Mouse (Mus musculus) kidney, embryonic 16.5 days (tissue): ENCODE results near the gene Prkag1. TPM values are rescaled to one million over a fixed set of nuclear protein-coding genes. Genes with fewer than 3 reads are reported as not detected.

Experiments
- ATAC-seq: fragments of 200-750 bp; cut with Nextera tagmentation; 2 replicates; pipeline ENCODE4 v1.8.0; 2017; ENCODE audit warnings: moderate TSS enrichment; ENCODE audit not compliant: low FRiP score, low TSS enrichment
- H3K27ac ChIP-seq: fragments of 300-500 bp; sonication (generic); 2 replicates; pipeline ENCODE4 v1.5.1; 2014; ENCODE audit warnings: low read length
- H3K27me3 ChIP-seq: fragments of 300-500 bp; sonication (generic); 2 replicates; pipeline ENCODE4 v1.6.1; 2014; ENCODE audit warnings: low read length, control low read depth, mixed read lengths; ENCODE audit not compliant: insufficient read depth
- H3K36me3 ChIP-seq: fragments of 300-500 bp; sonication (generic); 2 replicates; pipeline ENCODE4 v1.6.1; 2014; ENCODE audit warnings: low read length, control low read depth, mixed read lengths; ENCODE audit not compliant: insufficient read depth
- H3K4me1 ChIP-seq: fragments of 300-500 bp; sonication (generic); 2 replicates; pipeline ENCODE4 v1.6.1; 2014; ENCODE audit warnings: low read length, control low read depth, mixed read lengths; ENCODE audit not compliant: insufficient read depth
- H3K4me2 ChIP-seq: fragments of 300-500 bp; sonication (generic); replicated peaks from 2 replicates; pipeline ENCODE4 v1.6.1; 2014; ENCODE audit warnings: low read depth, low read length
- H3K4me3 ChIP-seq: fragments of 300-500 bp; sonication (generic); 2 replicates; pipeline ENCODE4 v1.5.1; 2014; ENCODE audit warnings: mild to moderate bottlenecking, low read length
- H3K9ac ChIP-seq: fragments of 300-500 bp; sonication (generic); replicated peaks from 2 replicates; pipeline ENCODE4 v1.6.1; 2014; ENCODE audit warnings: low read length
- H3K9me3 ChIP-seq: fragments of 300-500 bp; sonication (generic); 2 replicates; pipeline ENCODE4 v1.6.1; 2016; ENCODE audit warnings: low read length, control low read depth
- WGBS: fragments of 180-500 bp; shearing (Covaris S2); extraction: QIAGEN DNeasy Blood & Tissue Kit; methylation state at CpG from one replicate; pipeline ENCODE4 v1.1.7; 2014; 5-methylcytosine and 5-hydroxymethylcytosine counted together
- polyA plus RNA-seq: library from polyadenylated mRNA; unstranded; fragments of >200 nt; fragmentation: Nextera tagmentation; extraction: Ambion mirVana; gene quantifications from 2 replicates; pipeline ENCODE4 v1.2.1, GENCODE M21; 2015

Prkag1 gene
- polyA plus RNA-seq, 1 experiment from 2014 or later: 119 TPM

DNA sequence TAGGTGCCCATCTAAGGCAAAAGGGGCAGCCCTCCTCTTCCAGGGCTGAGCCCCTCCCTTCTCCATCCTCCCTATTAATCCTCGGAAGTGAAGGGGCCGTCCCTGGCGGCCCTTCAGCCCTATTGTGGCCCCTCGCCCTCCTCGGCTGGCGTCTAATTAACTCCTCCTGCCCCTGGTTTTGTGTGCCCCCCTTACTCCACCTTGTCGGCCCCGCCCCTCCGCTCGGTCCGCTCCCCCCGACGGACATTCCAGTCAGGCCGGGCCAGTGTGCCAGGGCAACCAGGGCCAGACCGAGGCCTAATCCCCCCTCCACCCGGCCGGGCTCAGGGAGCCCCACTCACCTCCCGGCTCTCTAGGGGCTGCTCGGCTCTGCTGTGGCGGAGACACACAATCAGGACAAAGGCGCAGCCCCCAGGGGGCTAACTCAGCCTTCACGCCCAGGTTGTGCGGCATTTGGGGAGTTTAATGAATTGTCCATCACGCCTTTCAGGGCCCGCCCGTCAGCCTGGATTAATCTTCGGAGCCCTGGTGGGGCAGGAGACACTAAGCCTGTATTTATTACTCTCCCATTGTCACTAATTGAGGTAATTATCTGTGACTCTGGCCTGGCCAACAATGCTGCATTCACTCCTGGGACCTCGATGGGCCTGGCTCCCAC is 33.4 kb downstream of the Prkag1 start:
- H3K27me3 ChIP-seq: peaks cover 99% of the 10 kb centered on the region
- no peak overlapping the region for H3K4me2 ChIP-seq
- H3K9me3 ChIP-seq: no peaks in the 10 kb centered on the region
- peaks cover 9% of the 10 kb centered on the region for H3K4me1 ChIP-seq
- ATAC-seq: no peak
- no peak overlapping the region for H3K9ac ChIP-seq
- H3K36me3 ChIP-seq: no peaks in the 10 kb centered on the region
- H3K4me3 ChIP-seq: no peak overlapping the region
- WGBS: 1% methylated on average over 28 of the region's 28 CpGs
- H3K27ac ChIP-seq: no peak overlapping the region

DNA sequence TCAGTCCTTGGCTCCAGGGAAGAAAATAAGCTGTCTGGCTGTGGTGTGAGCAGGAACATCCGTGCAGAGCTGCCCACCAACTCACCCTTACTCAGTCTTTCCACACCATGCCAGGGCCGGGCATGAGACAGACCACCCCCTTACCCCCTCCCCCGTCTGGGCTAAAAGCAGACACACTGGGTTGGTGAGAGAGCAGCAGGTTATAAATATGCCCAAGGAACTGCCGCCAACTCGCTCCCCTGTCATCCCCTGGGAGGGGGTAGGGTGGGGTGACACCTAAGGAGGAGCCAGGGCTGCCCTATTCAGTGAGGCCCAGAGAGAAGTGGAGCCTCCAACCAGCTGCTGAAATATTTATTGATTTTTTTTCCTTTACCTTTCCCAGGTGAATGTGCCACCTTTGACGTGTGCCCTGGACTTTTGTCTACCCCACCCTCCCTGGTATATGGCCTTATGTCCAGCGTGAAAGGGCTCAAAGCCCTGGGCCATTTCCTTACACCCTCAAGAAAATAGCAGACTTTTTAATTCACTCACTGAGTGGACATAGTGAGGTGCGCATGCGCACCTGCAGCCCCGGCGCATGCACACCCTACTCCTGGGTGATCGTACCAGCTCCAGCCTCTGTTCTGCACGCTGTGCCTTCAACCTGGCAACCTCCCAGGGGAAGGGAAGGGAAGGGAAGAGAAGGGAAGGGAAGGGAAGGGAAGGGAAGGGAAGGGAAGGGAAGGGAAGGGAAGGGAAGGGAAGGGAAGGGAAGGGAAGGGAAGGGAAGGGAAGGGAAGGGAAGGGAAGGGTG is 34.3 kb downstream of the Prkag1 start:
- Histone ChIP-seq H3K9me3 (no peaks in the 10 kb centered on the region), H3K9ac (no peak overlapping the region), H3K4me3 (no peak overlapping the region), H3K27me3 (peaks cover 99% of the 10 kb centered on the region), H3K27ac (no peak overlapping the region), H3K36me3 (no peaks in the 10 kb centered on the region), H3K4me1 (peaks cover 17% of the 10 kb centered on the region), H3K4me2 (no peak overlapping the region)
- WGBS: 2% methylated on average over 12 of the region's 13 CpGs
- ATAC-seq: no peak

- peaks cover 33% of the 10 kb centered on the region for H3K4me1 ChIP-seq
- 2% methylated on average over 13 of the region's 13 CpGs for WGBS
These were observed 38.1 kb downstream of the Prkag1 start for GRCm38 (mm10) chr15:98793141-98793698.

GRCm38 (mm10) chr15:98792233-98793020 is 38.9 kb downstream of the Prkag1 start:
- under 1% methylated on average over 74 of the region's 75 CpGs for WGBS
- H3K9me3 ChIP-seq: no peaks in the 10 kb centered on the region
- no peak overlapping the region for H3K27ac ChIP-seq
- no peaks in the 10 kb centered on the region for H3K36me3 ChIP-seq
- H3K4me3 ChIP-seq: peak overlapping the region; percentile 26
- H3K9ac ChIP-seq: no peak overlapping the region
- peaks cover 100% of the 10 kb centered on the region for H3K27me3 ChIP-seq
- H3K4me1 ChIP-seq: peaks cover 29% of the 10 kb centered on the region
- no peak for ATAC-seq
- peak overlapping the region; percentile 33 for H3K4me2 ChIP-seq

More at GRCm38 (mm10) chr15:98793141-98793698, 38.1 kb downstream of the Prkag1 start:
- Histone ChIP-seq H3K4me3 (peak overlapping the region; percentile 26; the same call in 1 of the 2 replicates), H3K9ac (no peak overlapping the region), H3K36me3 (no peaks in the 10 kb centered on the region), H3K9me3 (no peaks in the 10 kb centered on the region), H3K27ac (no peak overlapping the region), H3K4me2 (peak overlapping the region; percentile 33; the same call in 1 of the 2 replicates), H3K27me3 (peaks cover 100% of the 10 kb centered on the region)
- no peak for ATAC-seq

DNA sequence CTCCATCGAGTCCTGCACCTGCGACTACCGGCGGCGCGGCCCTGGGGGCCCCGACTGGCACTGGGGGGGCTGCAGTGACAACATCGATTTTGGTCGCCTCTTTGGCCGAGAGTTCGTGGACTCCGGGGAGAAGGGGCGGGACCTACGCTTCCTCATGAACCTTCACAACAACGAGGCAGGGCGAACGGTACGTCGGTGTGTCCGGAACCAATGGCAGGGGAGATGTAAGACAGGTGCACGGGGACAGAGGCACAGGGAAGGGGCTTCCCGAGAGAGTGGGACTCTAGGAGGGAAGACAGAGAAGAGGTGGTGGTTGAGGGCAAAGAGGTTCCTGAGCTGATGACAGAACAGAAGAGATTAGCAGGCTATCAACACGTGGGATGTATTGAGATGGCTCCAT is 39.5 kb downstream of the Prkag1 start:
- H3K4me1 ChIP-seq: peaks cover 29% of the 10 kb centered on the region
- ATAC-seq: no peak
- H3K4me2 ChIP-seq: no peak overlapping the region

DNA sequence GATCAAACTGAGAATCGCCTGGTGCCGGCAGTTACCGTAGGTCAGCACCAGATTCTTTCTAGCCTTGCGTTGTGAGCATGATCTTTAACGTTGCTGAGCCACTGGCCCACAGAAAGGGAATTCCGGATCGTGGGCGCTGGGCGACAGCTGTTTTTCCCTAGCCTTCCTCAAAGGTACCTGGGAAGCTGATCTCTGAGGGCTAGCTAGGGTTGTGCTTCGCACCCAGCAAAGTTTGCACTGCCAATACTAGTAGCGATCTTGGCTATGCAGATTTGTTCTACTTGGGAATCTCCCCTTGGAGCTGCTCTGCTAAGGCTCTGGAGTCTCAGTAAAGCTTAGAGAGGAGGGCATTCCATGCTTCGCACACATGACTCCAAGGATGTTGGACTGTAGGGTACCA is 40.1 kb downstream of the Prkag1 start:
- ATAC-seq: no peak

More for the DNA sequence above, 39.5 kb downstream of the Prkag1 start:
- WGBS: 2% methylated on average over 23 of the region's 23 CpGs
- no peaks in the 10 kb centered on the region for H3K36me3 ChIP-seq
- H3K4me3 ChIP-seq: peak overlapping the region; percentile 11; the same call in 1 of the 2 replicates
- no peak overlapping the region for H3K27ac ChIP-seq
- H3K9me3 ChIP-seq: no peaks in the 10 kb centered on the region
- no peak overlapping the region for H3K9ac ChIP-seq
- peaks cover 96% of the 10 kb centered on the region for H3K27me3 ChIP-seq

DNA sequence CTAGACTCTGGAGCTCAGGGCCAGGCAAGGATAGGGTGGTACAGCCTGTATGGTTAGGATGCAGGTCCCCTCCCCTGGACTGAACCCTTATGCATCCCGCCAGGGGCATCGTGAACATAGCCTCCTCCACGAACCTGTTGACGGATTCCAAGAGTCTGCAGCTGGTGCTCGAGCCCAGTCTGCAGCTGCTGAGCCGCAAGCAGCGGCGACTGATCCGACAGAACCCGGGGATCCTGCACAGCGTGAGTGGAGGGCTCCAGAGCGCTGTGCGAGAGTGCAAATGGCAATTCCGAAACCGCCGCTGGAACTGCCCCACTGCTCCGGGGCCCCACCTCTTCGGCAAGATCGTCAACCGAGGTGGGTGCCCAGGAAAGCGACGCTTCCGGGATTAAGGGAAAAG is 40.6 kb downstream of the Prkag1 start:
- under 1% methylated on average over 23 of the region's 23 CpGs for WGBS
- no peaks in the 10 kb centered on the region for H3K9me3 ChIP-seq
- no peak overlapping the region for H3K27ac ChIP-seq
- H3K4me3 ChIP-seq: peak overlapping the region; percentile 26
- H3K9ac ChIP-seq: no peak overlapping the region
- H3K4me1 ChIP-seq: peaks cover 29% of the 10 kb centered on the region
- H3K36me3 ChIP-seq: no peaks in the 10 kb centered on the region
- H3K4me2 ChIP-seq: peak overlapping the region; percentile 42
- no peak for ATAC-seq
- peaks cover 87% of the 10 kb centered on the region for H3K27me3 ChIP-seq

More for the DNA sequence above, 40.1 kb downstream of the Prkag1 start:
- Histone ChIP-seq H3K4me1 (peaks cover 29% of the 10 kb centered on the region), H3K9ac (no peak overlapping the region), H3K4me3 (peak overlapping the region; percentile 26), H3K36me3 (no peaks in the 10 kb centered on the region), H3K27ac (no peak overlapping the region), H3K9me3 (no peaks in the 10 kb centered on the region), H3K4me2 (peak overlapping the region; percentile 42), H3K27me3 (peaks cover 91% of the 10 kb centered on the region)
- under 1% methylated on average over 12 of the region's 12 CpGs for WGBS

- peak; percentile 54; the same call in 1 of the 2 replicates for ATAC-seq
- no peaks in the 10 kb centered on the region for H3K36me3 ChIP-seq
- peaks cover 29% of the 10 kb centered on the region for H3K4me1 ChIP-seq
- no peaks in the 10 kb centered on the region for H3K9me3 ChIP-seq
- 3% methylated on average over 43 of the region's 51 CpGs for WGBS
- H3K4me2 ChIP-seq: peak within 1 kb of the TSS; percentile 42
- H3K9ac ChIP-seq: no peak within 1 kb of the TSS
- H3K27me3 ChIP-seq: peaks cover 85% of the 10 kb centered on the region
- H3K4me3 ChIP-seq: peak within 1 kb of the TSS; percentile 26
- H3K27ac ChIP-seq: no peak within 1 kb of the TSS
These were observed 41.4 kb downstream of the Prkag1 start, which contains the start of gene Wnt1 for GRCm38 (mm10) chr15:98789661-98790535. Gene Wnt1, plus strand, starts transcription at chr15:98789857.
